Mouse (Mus musculus) erythroblast, embryonic 14.5 days (primary cell): ENCODE data around the gene Hist2h2bb.

Experiments
- GATA1 ChIP-seq: IDR thresholded peaks from 2 replicates; pipeline ENCODE4 v1.6.1; 2012; ENCODE audit warnings: low read length, inconsistent platforms, mixed read lengths
- TAL1 ChIP-seq: IDR thresholded peaks from 3 replicates; pipeline ENCODE4 v1.6.1; 2012; ENCODE audit warnings: low read length, inconsistent platforms, mixed read lengths

GRCm38 (mm10) chr3:96220765-96221639 lies 48.5 kb upstream of the Hist2h2bb start, which contains the start of the genes Hist2h2ac and Hist2h2be:
- TF ChIP-seq TAL1 (no peak), GATA1 (no peak)
